Mouse (Mus musculus): Measurements from ENCODE around the gene Egln1.

DNA sequence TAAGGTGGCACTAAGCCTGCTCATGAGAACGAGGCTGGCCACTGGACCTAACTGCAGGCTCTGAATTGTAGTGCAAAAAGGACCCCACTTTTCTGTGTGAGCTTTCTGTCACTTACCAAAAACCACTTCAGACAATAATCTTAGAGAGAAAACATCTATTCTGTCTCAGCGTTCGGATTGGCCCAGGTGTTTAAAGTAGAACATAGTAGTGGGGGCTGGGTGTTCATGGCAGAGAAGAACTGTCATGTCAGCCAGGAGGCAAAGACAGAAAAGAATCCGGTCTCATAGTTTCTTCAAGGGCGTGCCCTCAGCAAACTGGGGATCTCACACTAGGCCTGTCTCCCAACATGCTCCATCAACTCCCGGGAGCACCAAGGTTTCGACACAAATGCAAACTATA, 28.9 kb upstream of the Egln1 start:
- TF ChIP-seq JUND (IDR thresholded peaks at IDR 0.05; ENCODE audit: low read depth, low read length) = no peak
- TF ChIP-seq CTCF (IDR thresholded peaks at IDR 0.05 in 2 of 3, conservative IDR thresholded peaks at IDR 0.05 in 1 of 3; ENCODE audit: control insufficient read depth in 1 of 3, insufficient read depth in 1 of 3, low read depth in 2 of 3, low read length in 3 of 3, poor library complexity in 1 of 3, severe bottlenecking in 1 of 3) = no peak
- TF ChIP-seq POLR2A (IDR thresholded peaks at IDR 0.05; ENCODE audit: control insufficient read depth in 1 of 2, insufficient read depth in 1 of 2, low read depth in 1 of 2, low read length in 2 of 2, poor library complexity in 1 of 2) = no peak
- no peak for TF ChIP-seq EP300 (IDR thresholded peaks at IDR 0.05; ENCODE audit: low read depth in 1 of 2, low read length in 2 of 2)
- no peak for TF ChIP-seq TAL1 (IDR thresholded peaks at IDR 0.05; ENCODE audit: low read length)
- TF ChIP-seq HCFC1 (IDR thresholded peaks at IDR 0.05; ENCODE audit: low read depth, low read length) = no peak
- TF ChIP-seq MAX (IDR thresholded peaks at IDR 0.05; ENCODE audit: low read length) = no peak
- no peak for TF ChIP-seq USF1 (IDR thresholded peaks at IDR 0.05; ENCODE audit: low read depth, low read length)
- no peak for TF ChIP-seq MEF2A (IDR thresholded peaks at IDR 0.05; ENCODE audit: extremely low read depth, insufficient replicate concordance, low read depth, low read length, poor library complexity, severe bottlenecking)
